Mouse (Mus musculus) kidney, postnatal 0 days (tissue): Measurements from ENCODE around the gene Strip1. TPM values are rescaled to one million over a fixed set of nuclear protein-coding genes. Genes with fewer than 3 reads are reported as not detected.

Experiments
- ATAC-seq: fragments of 200-750 bp; cut with Nextera tagmentation; replicated peaks from 2 replicates; pipeline ENCODE4 v1.8.0; 2017; ENCODE audit warnings: low read depth, moderate number of reproducible peaks, moderate TSS enrichment, moderate library complexity; ENCODE audit not compliant: low FRiP score
- DNase-seq: peaks from one replicate; pipeline ENCODE4 v3.0.0-alpha.2; 2016; ENCODE audit warnings: low spot score
- H3K27ac ChIP-seq: fragments of 300-500 bp; sonication (generic); 2 replicates; pipeline ENCODE4 v1.5.1; 2014; ENCODE audit warnings: mild to moderate bottlenecking
- H3K27me3 ChIP-seq: fragments of 300-500 bp; sonication (generic); 2 replicates; pipeline ENCODE4 v1.6.1; 2014; ENCODE audit warnings: low read length, mixed read lengths; ENCODE audit not compliant: insufficient read depth
- H3K36me3 ChIP-seq: fragments of 300-500 bp; sonication (generic); 2 replicates; pipeline ENCODE4 v1.6.1; 2014; ENCODE audit warnings: low read length, mixed read lengths; ENCODE audit not compliant: insufficient read depth
- H3K4me1 ChIP-seq: fragments of 300-500 bp; sonication (generic); replicated peaks from 2 replicates; pipeline ENCODE4 v1.6.1; 2014; ENCODE audit warnings: antibody characterized with exemption, low read length, mixed read lengths; ENCODE audit not compliant: insufficient read depth
- H3K4me2 ChIP-seq: fragments of 300-500 bp; sonication (generic); 2 replicates; pipeline ENCODE4 v1.6.1; 2014; ENCODE audit warnings: mild to moderate bottlenecking, low read length, moderate library complexity, mixed read lengths
- H3K4me3 ChIP-seq: fragments of 300-500 bp; sonication (generic); replicated peaks from 2 replicates; pipeline ENCODE4 v1.5.1; 2014; ENCODE audit warnings: low read depth, low read length
- H3K9ac ChIP-seq: fragments of 300-500 bp; sonication (generic); 2 replicates; pipeline ENCODE4 v1.6.1; 2014; ENCODE audit warnings: low read depth, low read length
- H3K9me3 ChIP-seq: fragments of 300-500 bp; sonication (generic); replicated peaks from 2 replicates; pipeline ENCODE4 v1.6.1; 2016; ENCODE audit warnings: low read length, inconsistent platforms, mixed read lengths
- CTCF ChIP-seq: IDR thresholded peaks from 2 replicates; pipeline ENCODE4 v1.5.1; 2016; ENCODE audit warnings: antibody characterized with exemption, low read depth, mild to moderate bottlenecking, moderate library complexity
- WGBS: fragments of 180-500 bp; shearing (Covaris S2); extraction: QIAGEN DNeasy Blood & Tissue Kit; methylation state at CpG from one replicate; pipeline ENCODE4 v1.1.7; 2014; 5-methylcytosine and 5-hydroxymethylcytosine counted together
- polyA plus RNA-seq: library from polyadenylated mRNA; unstranded; fragments of >200 nt; fragmentation: Nextera tagmentation; extraction: Ambion mirVana; gene quantifications from 2 replicates; pipeline ENCODE4 v1.2.1, GENCODE M21; 2015

Gene Strip1
- polyA plus RNA-seq, 1 experiment from 2014 or later = 34.9 TPM

GRCm38 (mm10) chr3:107593632-107594031, 37.9 kb downstream of the Strip1 start:
- Histone ChIP-seq H3K4me2 (no peak overlapping the region), H3K4me3 (no peak overlapping the region), H3K9ac (no peak overlapping the region), H3K9me3 (no peaks in the 10 kb centered on the region), H3K4me1 (peaks cover 4% of the 10 kb centered on the region), H3K27me3 (peaks cover 49% of the 10 kb centered on the region), H3K27ac (no peak overlapping the region), H3K36me3 (no peaks in the 10 kb centered on the region)
- ATAC-seq = no peak
- TF ChIP-seq CTCF = no peak
- DNase-seq = no peak
- 26% methylated on average over 2 of the region's 2 CpGs for WGBS

- Histone ChIP-seq H3K4me1 (peaks cover 4% of the 10 kb centered on the region), H3K9me3 (no peaks in the 10 kb centered on the region), H3K36me3 (no peaks in the 10 kb centered on the region), H3K27ac (no peak overlapping the region), H3K4me2 (no peak overlapping the region), H3K9ac (no peak overlapping the region), H3K27me3 (peaks cover 50% of the 10 kb centered on the region), H3K4me3 (no peak overlapping the region)
- TF ChIP-seq CTCF = no peak
- DNase-seq (no peak), ATAC-seq (no peak)
- WGBS = 62% methylated on average over 1 of the region's 1 CpGs
Measured at GRCm38 (mm10) chr3:107591612-107592011, 39.9 kb downstream of the Strip1 start.

GRCm38 (mm10) chr3:107586504-107586903, 45.0 kb downstream of the Strip1 start:
- TF ChIP-seq CTCF = no peak
- ATAC-seq (no peak), DNase-seq (no peak)
- WGBS = 67% methylated on average over 6 of the region's 6 CpGs
- Histone ChIP-seq H3K4me2 (no peak overlapping the region), H3K9me3 (no peaks in the 10 kb centered on the region), H3K4me3 (no peak overlapping the region), H3K4me1 (0 out of 2 replicates have a peak, but pooled peaks cover 3% of the 10 kb centered on the region), H3K9ac (no peak overlapping the region), H3K27me3 (peaks cover 54% of the 10 kb centered on the region), H3K36me3 (no peaks in the 10 kb centered on the region), H3K27ac (no peak overlapping the region)

GRCm38 (mm10) chr3:107583893-107584292, 47.6 kb downstream of the Strip1 start:
- TF ChIP-seq CTCF = no peak
- Histone ChIP-seq H3K27ac (no peak overlapping the region), H3K27me3 (peaks cover 68% of the 10 kb centered on the region), H3K4me1 (0 out of 2 replicates have a peak, but pooled peaks cover 3% of the 10 kb centered on the region), H3K4me3 (no peak overlapping the region), H3K9ac (no peak overlapping the region), H3K36me3 (no peaks in the 10 kb centered on the region), H3K9me3 (no peaks in the 10 kb centered on the region), H3K4me2 (no peak overlapping the region)
- no peak for DNase-seq
- WGBS = 3% methylated on average over 1 of the region's 1 CpGs
- no peak for ATAC-seq

GRCm38 (mm10) chr3:107582875-107583767, 48.4 kb downstream of the Strip1 start:
- ATAC-seq = no peak
- no peak for DNase-seq
- TF ChIP-seq CTCF = no peak
- Histone ChIP-seq H3K4me3 (peak overlapping the region; percentile 32), H3K4me2 (peak overlapping the region; percentile 52), H3K9me3 (no peaks in the 10 kb centered on the region), H3K4me1 (0 out of 2 replicates have a peak, but pooled peaks cover 3% of the 10 kb centered on the region), H3K9ac (no peak overlapping the region), H3K36me3 (no peaks in the 10 kb centered on the region), H3K27ac (no peak overlapping the region), H3K27me3 (peaks cover 65% of the 10 kb centered on the region)
- 1% methylated on average over 65 of the region's 65 CpGs for WGBS

- 3% methylated on average over 18 of the region's 18 CpGs for WGBS
- Histone ChIP-seq H3K9me3 (no peaks in the 10 kb centered on the region), H3K9ac (no peak overlapping the region), H3K27ac (no peak overlapping the region), H3K4me3 (peak overlapping the region; percentile 32; the same call in 1 of the 2 replicates), H3K27me3 (peaks cover 58% of the 10 kb centered on the region), H3K4me1 (0 out of 2 replicates have a peak, but pooled peaks cover 3% of the 10 kb centered on the region), H3K36me3 (no peaks in the 10 kb centered on the region), H3K4me2 (peak overlapping the region; percentile 52)
- TF ChIP-seq CTCF = no peak
- DNase-seq (no peak), ATAC-seq (no peak)
Measured at GRCm38 (mm10) chr3:107582130-107582874, 49.2 kb downstream of the Strip1 start.
